Mouse (Mus musculus): ENCODE results near the gene Limch1. TPM values are rescaled to one million over a fixed set of nuclear protein-coding genes. Genes with fewer than 3 reads are reported as not detected.

Gene Limch1
- polyA plus RNA-seq, 2 experiments = 44.4 to 85.3 TPM

- WGBS = 60% methylated on average over 9 of the region's 9 CpGs
- H3K4me1 ChIP-seq (ENCODE audit: control insufficient read depth, insufficient read depth, low read length) = peaks cover 14% of the 10 kb centered on the region
- no peak overlapping the region for H3K9ac ChIP-seq (ENCODE audit: low read depth, low read length, severe bottlenecking)
- DNase-seq (ENCODE audit: low spot score) (no peak), ATAC-seq (ENCODE audit: low FRiP score, low read depth) (no peak)
- H3K27ac ChIP-seq (replicated peaks; ENCODE audit: low read depth, low read length) = no peak overlapping the region
- no peaks in the 10 kb centered on the region for H3K9me3 ChIP-seq (ENCODE audit: control insufficient read depth, low read length)
- no peak for TF ChIP-seq POLR2A (IDR thresholded peaks at IDR 0.05; ENCODE audit: borderline replicate concordance, extremely low read depth, insufficient read depth, insufficient read length)
- no peaks in the 10 kb centered on the region for H3K27me3 ChIP-seq (ENCODE audit: control insufficient read depth, insufficient read depth, low read length)
- no peak overlapping the region for H3K4me2 ChIP-seq (replicated peaks; ENCODE audit: low read depth, low read length, severe bottlenecking)
- H3K4me3 ChIP-seq (replicated peaks; ENCODE audit: low read length) = no peak overlapping the region
- H3K36me3 ChIP-seq (ENCODE audit: control insufficient read depth, insufficient read depth, low read length) = no peaks in the 10 kb centered on the region
These were observed 39.2 kb downstream of the Limch1 start for GRCm38 (mm10) chr5:66784624-66785361.

DNA sequence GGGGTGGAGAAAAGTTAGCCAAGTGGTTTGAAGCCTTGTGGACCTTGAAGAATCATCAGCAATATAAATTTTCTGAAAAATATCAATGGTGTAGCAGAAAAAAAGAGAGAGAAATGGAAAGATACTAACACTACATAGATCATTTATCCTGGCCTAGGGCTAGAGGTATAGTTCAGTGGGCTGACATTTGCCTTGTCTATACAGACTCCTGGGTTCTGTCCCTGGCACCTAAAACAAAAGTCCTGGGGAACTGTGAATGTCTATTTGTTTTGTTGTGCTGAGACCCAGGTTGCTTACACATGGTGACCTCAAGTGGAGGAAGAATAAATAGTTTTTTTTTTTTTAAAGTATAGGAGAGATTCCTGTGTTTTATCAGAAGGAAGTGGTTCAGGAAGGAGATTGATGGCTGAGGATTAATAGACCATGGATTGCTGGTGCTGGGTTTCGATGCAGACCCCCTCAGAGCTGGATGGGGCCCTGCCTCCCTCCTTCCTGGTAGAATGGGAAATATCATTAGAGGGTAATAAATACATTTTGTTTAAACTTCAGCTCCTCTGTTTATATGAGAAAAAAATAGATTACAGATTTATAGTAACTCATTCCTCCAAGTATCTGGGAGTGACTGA is 40.5 kb downstream of the Limch1 start:
- H3K36me3 ChIP-seq (ENCODE audit: control insufficient read depth, insufficient read depth, low read length) = no peaks in the 10 kb centered on the region
- 14% methylated on average over 1 of the region's 1 CpGs for WGBS
- no peak overlapping the region for H3K27ac ChIP-seq (replicated peaks; ENCODE audit: low read depth, low read length)
- H3K27me3 ChIP-seq (ENCODE audit: control insufficient read depth, insufficient read depth, low read length) = no peaks in the 10 kb centered on the region
- H3K4me1 ChIP-seq (ENCODE audit: control insufficient read depth, insufficient read depth, low read length) = peaks cover 18% of the 10 kb centered on the region
- DNase-seq (ENCODE audit: low spot score) (no peak), ATAC-seq (ENCODE audit: low FRiP score, low read depth) (peak; percentile 7; the same call in 1 of the 2 replicates)
- H3K4me2 ChIP-seq (replicated peaks; ENCODE audit: low read depth, low read length, severe bottlenecking) = no peak overlapping the region
- TF ChIP-seq POLR2A (IDR thresholded peaks at IDR 0.05; ENCODE audit: borderline replicate concordance, extremely low read depth, insufficient read depth, insufficient read length) = no peak
- no peaks in the 10 kb centered on the region for H3K9me3 ChIP-seq (ENCODE audit: control insufficient read depth, low read length)
- no peak overlapping the region for H3K4me3 ChIP-seq (replicated peaks; ENCODE audit: low read length)
- H3K9ac ChIP-seq (ENCODE audit: low read depth, low read length, severe bottlenecking) = no peak overlapping the region

DNA sequence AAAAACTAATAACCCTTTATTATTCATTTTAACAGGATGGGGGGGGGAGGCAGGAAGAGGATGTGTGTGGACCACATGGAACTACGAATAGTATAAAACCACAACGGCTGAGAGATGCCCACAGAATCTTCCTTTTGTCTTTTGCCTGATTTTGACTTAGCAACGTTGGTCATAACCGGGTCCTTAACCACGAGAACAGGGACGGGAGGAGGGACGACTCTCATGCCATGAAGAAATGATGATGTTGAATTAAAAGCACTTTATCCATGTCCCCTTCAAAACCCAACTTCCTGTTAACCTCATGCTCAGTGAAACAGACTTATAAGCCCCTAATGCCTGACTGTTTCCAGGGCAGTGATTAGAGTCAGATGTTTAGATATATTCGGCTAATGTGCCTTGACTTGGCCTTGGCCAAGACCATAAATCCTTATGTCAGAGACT is 41.0 kb downstream of the Limch1 start:
- no peaks in the 10 kb centered on the region for H3K9me3 ChIP-seq (ENCODE audit: control insufficient read depth, low read length)
- H3K36me3 ChIP-seq (ENCODE audit: control insufficient read depth, insufficient read depth, low read length) = no peaks in the 10 kb centered on the region
- TF ChIP-seq POLR2A (IDR thresholded peaks at IDR 0.05; ENCODE audit: borderline replicate concordance, extremely low read depth, insufficient read depth, insufficient read length) = no peak
- DNase-seq (ENCODE audit: low spot score) (peak; percentile 74), ATAC-seq (ENCODE audit: low FRiP score, low read depth) (peak; percentile 78)
- H3K9ac ChIP-seq (ENCODE audit: low read depth, low read length, severe bottlenecking) = no peak overlapping the region
- WGBS = 41% methylated on average over 8 of the region's 8 CpGs
- H3K27ac ChIP-seq (replicated peaks; ENCODE audit: low read depth, low read length) = no peak overlapping the region
- peaks cover 20% of the 10 kb centered on the region for H3K4me1 ChIP-seq (ENCODE audit: control insufficient read depth, insufficient read depth, low read length)
- no peaks in the 10 kb centered on the region for H3K27me3 ChIP-seq (ENCODE audit: control insufficient read depth, insufficient read depth, low read length)
- no peak overlapping the region for H3K4me2 ChIP-seq (replicated peaks; ENCODE audit: low read depth, low read length, severe bottlenecking)
- no peak overlapping the region for H3K4me3 ChIP-seq (replicated peaks; ENCODE audit: low read length)

DNA sequence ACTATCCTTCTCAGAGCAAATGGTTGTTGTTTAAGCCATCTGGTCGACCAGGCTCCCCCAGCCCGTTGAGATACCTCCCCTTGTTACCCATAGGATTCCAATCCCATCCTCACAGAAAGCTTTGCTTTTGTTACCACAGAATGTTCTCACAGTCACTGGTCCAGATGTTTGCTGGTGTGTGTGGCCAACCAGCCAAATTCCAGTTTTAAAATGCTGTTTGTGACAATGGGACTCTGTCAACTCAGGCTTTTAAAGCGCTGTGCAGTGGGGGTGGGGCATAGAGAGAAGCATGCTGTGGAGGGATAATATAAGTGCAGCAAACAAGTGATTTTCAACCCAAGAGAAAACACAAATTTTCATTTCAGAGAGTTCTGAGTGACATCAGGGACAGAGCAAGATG is 43.4 kb downstream of the Limch1 start:
- ATAC-seq (ENCODE audit: low FRiP score, low read depth) (no peak), DNase-seq (ENCODE audit: low spot score) (no peak)
- WGBS = 71% methylated on average over 3 of the region's 3 CpGs
- Histone ChIP-seq H3K27ac (replicated peaks; ENCODE audit: low read depth, low read length) (no peak overlapping the region), H3K4me3 (replicated peaks; ENCODE audit: low read length) (no peak overlapping the region), H3K9me3 (ENCODE audit: control insufficient read depth, low read length) (no peaks in the 10 kb centered on the region), H3K27me3 (ENCODE audit: control insufficient read depth, insufficient read depth, low read length) (no peaks in the 10 kb centered on the region), H3K4me2 (replicated peaks; ENCODE audit: low read depth, low read length, severe bottlenecking) (no peak overlapping the region), H3K36me3 (ENCODE audit: control insufficient read depth, insufficient read depth, low read length) (no peaks in the 10 kb centered on the region), H3K9ac (ENCODE audit: low read depth, low read length, severe bottlenecking) (no peak overlapping the region), H3K4me1 (ENCODE audit: control insufficient read depth, insufficient read depth, low read length) (peaks cover 34% of the 10 kb centered on the region)
- TF ChIP-seq POLR2A (IDR thresholded peaks at IDR 0.05; ENCODE audit: borderline replicate concordance, extremely low read depth, insufficient read depth, insufficient read length) = no peak

DNA sequence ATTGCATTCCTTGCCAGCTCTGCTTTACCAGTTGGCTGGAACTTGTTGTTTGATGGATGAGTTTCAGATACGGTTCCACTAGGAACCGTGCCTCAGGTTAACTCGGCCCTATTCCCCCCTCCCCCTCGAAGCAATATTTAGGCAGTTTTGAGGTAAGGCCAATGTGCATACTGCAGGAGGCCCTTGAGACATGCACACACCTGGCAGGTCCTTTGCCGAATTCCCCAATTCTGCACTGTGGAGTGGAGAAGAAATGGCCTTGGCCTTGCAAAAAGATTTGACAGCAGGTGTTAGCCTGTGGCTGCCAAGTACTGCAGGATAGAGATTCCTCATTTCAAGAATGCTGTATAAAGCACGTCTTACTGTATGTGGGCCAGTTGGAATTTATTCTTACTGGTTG is 45.5 kb downstream of the Limch1 start:
- H3K4me2 ChIP-seq (replicated peaks; ENCODE audit: low read depth, low read length, severe bottlenecking) = no peak overlapping the region
- TF ChIP-seq POLR2A (IDR thresholded peaks at IDR 0.05; ENCODE audit: borderline replicate concordance, extremely low read depth, insufficient read depth, insufficient read length) = no peak
- ATAC-seq (ENCODE audit: low FRiP score, low read depth) = no peak; the same call in 1 of the 2 replicates

More for the DNA sequence above, 45.5 kb downstream of the Limch1 start:
- Histone ChIP-seq H3K4me1 (ENCODE audit: control insufficient read depth, insufficient read depth, low read length) (peaks cover 28% of the 10 kb centered on the region), H3K27me3 (ENCODE audit: control insufficient read depth, insufficient read depth, low read length) (no peaks in the 10 kb centered on the region), H3K36me3 (ENCODE audit: control insufficient read depth, insufficient read depth, low read length) (no peaks in the 10 kb centered on the region), H3K9me3 (ENCODE audit: control insufficient read depth, low read length) (no peaks in the 10 kb centered on the region), H3K27ac (replicated peaks; ENCODE audit: low read depth, low read length) (no peak overlapping the region), H3K9ac (ENCODE audit: low read depth, low read length, severe bottlenecking) (no peak overlapping the region), H3K4me3 (replicated peaks; ENCODE audit: low read length) (no peak overlapping the region)
- 43% methylated on average over 6 of the region's 6 CpGs for WGBS
- DNase-seq (ENCODE audit: low spot score) = no peak
